In genomic region chr16:24151178-24151725, GRCm38 (mm10) we compare ENCODE assay signal across 12 mouse cellular contexts.
DNase-seq lines count a peak whose midpoint lies in the region; ATAC-seq and TF ChIP-seq lines count a peak whose summit lies in the region.
"Had no signal": no experiment of that assay in that cellular context is flagged by ENCODE, and none has a peak within 500 bp of the region (broad histone marks: within the 10 kb centered on the region; RNA-seq: fewer than 3 reads in every experiment).

No protein-coding gene starts in this region.

- no peak for TF ChIP-seq EP300 in heart, postnatal 0 days (IDR thresholded peaks at IDR 0.05; ENCODE audit: low read depth)

- H3K9me3 ChIP-seq in heart, postnatal 0 days (replicated peaks; ENCODE audit: control insufficient read depth, low read length), result no peaks in the 10 kb centered on the region
- no peaks in the 10 kb centered on the region for H3K9me3 ChIP-seq in liver, embryonic 16.5 days (replicated peaks; ENCODE audit: control insufficient read depth, low read length)
- H3K9me3 ChIP-seq: kidney, embryonic 15.5 days; limb, embryonic 12.5 days; neural tube, embryonic 13.5 days had no signal

- H3K36me3 ChIP-seq in heart, postnatal 0 days (replicated peaks; ENCODE audit: control insufficient read depth, insufficient read depth, low read length), result no peaks in the 10 kb centered on the region
- no peaks in the 10 kb centered on the region for H3K36me3 ChIP-seq in liver, embryonic 16.5 days (ENCODE audit: control insufficient read depth, insufficient read depth)
- no peaks in the 10 kb centered on the region for H3K36me3 ChIP-seq in splenic B cell, adult 2 months (ENCODE audit: control insufficient read depth, insufficient read depth, low read length, poor library complexity, severe bottlenecking)
- H3K36me3 ChIP-seq: G1E; kidney, embryonic 15.5 days; limb, embryonic 12.5 days; neural tube, embryonic 13.5 days had no signal

- TF ChIP-seq POLR2A in bone marrow macrophage, adult 2 months (IDR thresholded peaks at IDR 0.05; ENCODE audit: borderline replicate concordance, low read depth, low read length), result no peak

- H3K4me1 ChIP-seq in heart, postnatal 0 days (ENCODE audit: control insufficient read depth, insufficient read depth), result no peaks in the 10 kb centered on the region
- peaks cover 30% of the 10 kb centered on the region for H3K4me1 ChIP-seq in bone marrow macrophage, adult 2 months (ENCODE audit: control insufficient read depth, insufficient read depth, low read length)
- H3K4me1 ChIP-seq in liver, embryonic 16.5 days (ENCODE audit: control insufficient read depth, low read depth, low read length), result peaks cover 5% of the 10 kb centered on the region; the same call in 1 of the 2 replicates
- H3K4me1 ChIP-seq: neural tube, embryonic 13.5 days had no signal

- no peak for DNase-seq in heart, postnatal 0 days (ENCODE audit: low spot score)
- no peak for DNase-seq in heart, postnatal 14 days
- DNase-seq in splenic B cell, adult 2 months (ENCODE audit: low read depth, low spot score), result peak; percentile 84
- no peak for DNase-seq in embryo, embryonic 10 days (ENCODE audit: low spot score)
- DNase-seq in kidney, postnatal 14 days, result no peak
- no peak for DNase-seq in cerebellum, adult 9-11 months

- TF ChIP-seq CTCF in heart, postnatal 0 days (IDR thresholded peaks at IDR 0.05; ENCODE audit: low read depth), result no peak
- TF ChIP-seq CTCF in bone marrow macrophage, adult 2 months (IDR thresholded peaks at IDR 0.05; ENCODE audit: low read depth, low read length), result no peak

- ATAC-seq in heart, postnatal 0 days (ENCODE audit: insufficient read depth, low read depth), result 0 out of 2 replicates have a peak, but pooled peaks have one; percentile 8
- peak; percentile 47 for ATAC-seq in liver, embryonic 16.5 days (ENCODE audit: low read depth)

- intact Hi-C loops in heart, postnatal 14 days (cut with DNase I), result no loop called here

- peak overlapping the region; percentile 10; the same call in 1 of the 2 replicates for H3K4me2 ChIP-seq in heart, postnatal 0 days (ENCODE audit: low read depth, low read length)
- no peak overlapping the region for H3K4me2 ChIP-seq in liver, embryonic 16.5 days (ENCODE audit: low read depth, low read length)
- H3K4me2 ChIP-seq: kidney, embryonic 15.5 days; limb, embryonic 12.5 days; neural tube, embryonic 13.5 days had no signal

- no peak overlapping the region for H3K9ac ChIP-seq in heart, postnatal 0 days (replicated peaks; ENCODE audit: low read depth, low read length)
- no peak overlapping the region for H3K9ac ChIP-seq in liver, embryonic 16.5 days (ENCODE audit: low read depth, low read length)
- H3K9ac ChIP-seq: kidney, embryonic 15.5 days; limb, embryonic 12.5 days; neural tube, embryonic 13.5 days had no signal

- no peak overlapping the region for H3K4me3 ChIP-seq in heart, postnatal 0 days (ENCODE audit: low read depth, low read length)
- H3K4me3 ChIP-seq in bone marrow macrophage, adult 2 months (ENCODE audit: insufficient read depth, low read length), result peak overlapping the region; percentile 39
- no peak overlapping the region for H3K4me3 ChIP-seq in liver, embryonic 16.5 days (ENCODE audit: low read depth, low read length)
- H3K4me3 ChIP-seq: kidney, embryonic 15.5 days; limb, embryonic 12.5 days; neural tube, embryonic 13.5 days had no signal

- WGBS in heart, postnatal 0 days, result 19% methylated on average over 7 of the region's 7 CpGs
- 10% methylated on average over 7 of the region's 7 CpGs for WGBS in liver, embryonic 16.5 days (ENCODE audit: insufficient replicate concordance)

- H3K27me3 ChIP-seq in heart, postnatal 0 days (ENCODE audit: control insufficient read depth, insufficient read depth, low read length), result no peaks in the 10 kb centered on the region
- no peaks in the 10 kb centered on the region for H3K27me3 ChIP-seq in liver, embryonic 16.5 days (ENCODE audit: control insufficient read depth, insufficient read depth, low read depth, low read length)
- no peaks in the 10 kb centered on the region for H3K27me3 ChIP-seq in splenic B cell, adult 2 months (ENCODE audit: control insufficient read depth, insufficient read depth, low read length, poor library complexity, severe bottlenecking)
- H3K27me3 ChIP-seq: kidney, embryonic 15.5 days; limb, embryonic 12.5 days; neural tube, embryonic 13.5 days had no signal

- H3K27ac ChIP-seq in heart, postnatal 0 days (ENCODE audit: low read depth), result no peak overlapping the region
- H3K27ac ChIP-seq in bone marrow macrophage, adult 2 months (ENCODE audit: insufficient read depth, low read depth, low read length), result peak overlapping the region; percentile 68
- H3K27ac ChIP-seq in liver, embryonic 16.5 days (ENCODE audit: low read length), result 0 out of 2 replicates have a peak overlapping the region, but pooled peaks have one; percentile 6
- H3K27ac ChIP-seq: kidney, embryonic 15.5 days; limb, embryonic 12.5 days; neural tube, embryonic 13.5 days had no signal
